Mouse (Mus musculus): ENCODE data around the gene Olfr877.

The Olfr877 gene

DNA sequence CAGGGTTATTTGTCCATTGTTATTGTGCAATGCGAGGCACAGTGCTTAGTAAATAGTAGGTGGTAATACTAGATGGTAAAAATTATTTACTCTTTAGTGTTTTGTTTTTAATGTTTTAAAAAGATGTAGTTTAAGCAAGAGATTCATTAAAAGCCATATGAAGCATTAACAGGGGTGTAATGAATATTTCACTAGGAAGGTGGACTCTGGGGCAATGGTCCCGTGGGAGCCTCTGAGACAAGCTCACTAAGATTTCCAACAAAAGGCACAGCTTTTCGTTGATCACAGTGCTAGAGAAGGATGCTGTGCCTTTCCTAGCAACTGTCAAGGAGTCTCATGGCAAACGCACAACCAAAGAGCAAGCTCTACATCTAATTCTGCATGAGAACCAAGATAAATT is at the start of gene Olfr877:
Olfr877 (plus strand) TSS at position 301 of the 400 bp plus-strand sequence.
- no peak for DNase-seq

DNA sequence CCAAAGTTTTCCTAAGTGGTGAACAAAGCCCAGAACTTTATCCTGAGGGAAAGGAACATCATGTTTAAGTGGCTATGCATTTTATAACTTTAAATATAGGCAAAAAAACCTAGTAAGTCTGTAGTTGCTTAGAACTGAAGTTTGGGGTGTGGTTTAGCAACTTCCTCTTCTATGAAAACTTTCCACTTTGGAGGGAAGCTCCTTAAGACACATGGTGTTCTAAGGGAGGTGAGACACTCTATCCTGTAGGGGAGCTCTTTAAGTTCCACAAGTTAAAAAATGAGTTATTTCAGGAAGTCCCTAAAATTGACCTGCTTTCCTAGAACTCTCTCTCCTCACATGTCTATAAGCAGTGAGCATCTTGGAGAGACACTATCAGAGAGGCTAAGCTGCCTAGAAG is 46.8 kb upstream of the Olfr877 start:
- DNase-seq: no peak

DNA sequence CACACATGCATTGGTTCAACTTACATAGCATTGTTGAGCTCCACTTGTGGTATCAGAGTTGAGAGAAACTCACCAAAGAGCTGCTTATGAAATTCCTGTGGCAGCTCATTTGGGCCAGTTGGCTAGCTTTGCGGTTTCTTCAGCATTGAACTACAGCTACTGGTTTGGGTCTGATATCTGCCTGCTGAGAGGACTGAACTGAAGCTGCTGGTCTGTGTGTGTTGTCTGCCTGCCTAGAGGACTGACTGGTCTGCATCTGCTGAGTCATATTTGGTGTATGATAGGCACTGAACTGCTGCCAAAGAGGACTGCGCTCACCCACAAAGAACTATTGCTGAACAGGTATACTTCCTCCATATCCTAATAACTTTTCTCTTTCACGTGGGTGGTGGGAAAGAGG is 45.6 kb upstream of the Olfr877 start:
- DNase-seq: no peak

DNA sequence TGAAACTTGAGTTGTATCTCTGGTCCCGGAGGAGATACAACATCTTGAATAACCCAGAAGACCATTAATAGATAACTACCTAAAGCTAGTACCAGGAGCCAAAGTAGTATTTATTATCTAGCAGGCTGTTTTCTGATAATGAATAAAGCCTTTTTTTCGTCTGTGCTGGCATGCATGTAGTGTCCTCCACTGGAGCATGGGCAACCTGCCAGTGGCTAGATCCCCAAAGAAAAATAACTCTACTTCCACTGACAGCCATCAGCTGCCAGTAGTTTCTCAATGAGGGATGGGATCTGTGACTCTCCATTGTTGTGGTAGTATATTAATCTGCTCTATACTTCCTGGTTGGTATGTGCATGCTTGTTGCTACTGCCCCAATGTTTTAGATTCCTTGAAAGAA is 45.1 kb upstream of the Olfr877 start:
- no peak for DNase-seq

DNA sequence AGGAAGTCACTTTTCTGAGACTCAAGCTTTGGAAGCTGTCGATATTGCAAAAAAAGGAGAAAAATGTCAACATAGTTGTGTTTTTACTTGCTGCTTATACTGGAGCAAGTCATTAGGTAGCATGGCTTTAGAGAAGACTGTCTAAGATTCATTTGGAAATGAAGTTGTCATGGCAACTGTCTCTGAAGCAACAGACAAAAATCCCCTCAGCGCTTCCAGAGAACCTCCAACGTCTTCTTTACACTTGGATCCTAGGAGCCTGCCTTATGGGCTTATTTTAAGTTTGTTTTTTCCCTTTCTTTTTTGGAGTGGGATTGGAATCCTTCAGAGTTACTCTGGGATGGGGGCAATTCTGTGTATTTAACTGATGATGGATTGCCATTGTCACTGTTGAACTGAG is 39.4 kb upstream of the Olfr877 start:
- no peak for DNase-seq

- no peak for DNase-seq
These were observed 24.2 kb upstream of the Olfr877 start for GRCm38 (mm10) chr9:37829881-37830280.

- DNase-seq: no peak
These were observed 20.7 kb upstream of the Olfr877 start for GRCm38 (mm10) chr9:37833341-37833740.

- DNase-seq: no peak
These were observed 4.8 kb upstream of the Olfr877 start for GRCm38 (mm10) chr9:37849267-37849666.

DNA sequence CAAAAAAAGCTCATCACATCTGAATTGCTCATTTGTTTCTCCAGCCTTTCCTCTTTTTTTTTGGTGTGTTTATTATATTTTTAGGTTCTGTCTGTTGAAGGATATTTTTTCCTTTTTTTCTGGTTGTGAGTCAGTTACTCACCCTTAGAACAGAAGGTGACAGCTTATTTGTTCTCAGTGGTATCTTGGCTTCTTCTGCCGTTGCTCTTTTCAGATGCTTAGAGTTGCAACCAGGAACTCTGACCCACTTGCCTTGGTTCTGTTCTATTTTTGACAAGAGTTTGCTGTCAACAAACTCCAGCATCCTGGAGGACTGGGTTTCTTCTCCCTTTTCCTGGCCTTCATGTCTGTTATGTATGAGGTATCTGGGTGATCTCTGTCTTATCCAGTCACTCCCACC is 9.3 kb downstream of the Olfr877 start:
- DNase-seq: no peak

DNA sequence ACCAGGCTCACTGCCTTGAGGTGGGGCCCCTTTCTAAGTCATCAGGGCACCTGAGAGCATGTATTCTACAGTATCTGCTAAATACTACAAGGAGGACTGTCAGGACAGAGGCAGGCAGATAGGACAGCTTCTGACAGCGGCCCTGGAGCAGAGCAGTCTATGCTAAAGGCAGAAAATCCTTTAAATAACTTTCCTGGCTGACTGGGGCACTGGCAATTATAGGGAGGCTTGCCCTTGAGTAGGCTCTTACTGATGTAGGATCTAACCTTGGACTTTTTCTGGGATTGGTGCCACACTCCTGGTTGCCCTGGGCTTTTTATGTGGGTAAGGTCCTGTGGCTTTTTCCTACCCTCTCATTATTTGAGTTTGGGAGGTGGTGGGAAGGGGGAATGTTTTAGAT is 16.2 kb downstream of the Olfr877 start:
- no peak for DNase-seq

GRCm38 (mm10) chr9:37871097-37871496 is 17.0 kb downstream of the Olfr877 start:
- no peak for DNase-seq

- DNase-seq: no peak
These were observed 17.5 kb downstream of the Olfr877 start for GRCm38 (mm10) chr9:37871536-37871935.

GRCm38 (mm10) chr9:37890960-37891359 is 36.9 kb downstream of the Olfr877 start:
- no peak for DNase-seq

- DNase-seq: no peak
These were observed 42.6 kb downstream of the Olfr877 start, which contains the start of gene Olfr145 for GRCm38 (mm10) chr9:37896661-37897060. TSS of gene Olfr145 (plus strand) at chr9:37896724.

GRCm38 (mm10) chr9:37905555-37905954 is 51.5 kb downstream of the Olfr877 start:
- no peak for DNase-seq

Measured in right cerebral cortex, postnatal 25 days (tissue).